Comparison of ENCODE assay signal across 21 mouse cellular contexts in the genomic region with DNA sequence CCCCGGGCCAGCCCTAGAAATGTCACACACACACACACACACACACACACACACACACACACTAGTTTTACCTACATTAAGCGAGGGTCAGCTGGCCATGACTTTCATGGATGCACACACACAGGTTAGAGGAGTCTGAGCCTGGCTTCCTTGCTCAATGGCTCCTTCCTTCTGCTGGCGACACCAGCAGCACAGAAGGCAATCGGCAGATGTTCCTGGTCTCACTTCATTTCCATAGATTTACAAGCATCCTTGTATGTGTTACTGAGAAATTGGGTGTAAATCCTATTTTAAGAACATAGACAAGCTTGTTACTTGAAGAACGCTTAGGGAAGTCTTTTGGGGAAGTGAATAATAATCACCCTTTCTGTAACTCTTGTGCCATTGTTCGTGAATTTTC.
"Had no signal": no experiment of that assay in that cellular context is flagged by ENCODE, and none has a peak within 500 bp of the region (broad histone marks: within the 10 kb centered on the region; RNA-seq: fewer than 3 reads in every experiment).

No protein-coding gene starts in this region.

- H3K4me2 ChIP-seq: limb, embryonic 12.5 days; limb, embryonic 15.5 days; liver, embryonic 11.5 days; lung, embryonic 15.5 days; midbrain, embryonic 12.5 days; neural tube, embryonic 13.5 days; stomach, embryonic 15.5 days had no signal

- H3K27ac ChIP-seq: limb, embryonic 12.5 days; limb, embryonic 15.5 days; liver, embryonic 14.5 days; lung, embryonic 15.5 days; midbrain, embryonic 12.5 days; neural tube, embryonic 13.5 days; stomach, embryonic 15.5 days had no signal

- ATAC-seq: liver, postnatal 0 days; midbrain, embryonic 16.5 days had no signal

- H3K9me3 ChIP-seq: limb, embryonic 12.5 days; limb, embryonic 15.5 days; lung, embryonic 15.5 days; midbrain, embryonic 12.5 days; neural tube, embryonic 13.5 days; stomach, embryonic 15.5 days had no signal

- H3K27me3 ChIP-seq: limb, embryonic 12.5 days; limb, embryonic 15.5 days; lung, embryonic 15.5 days; midbrain, embryonic 12.5 days; neural tube, embryonic 13.5 days; stomach, embryonic 15.5 days had no signal

- H3K36me3 ChIP-seq: limb, embryonic 12.5 days; limb, embryonic 15.5 days; lung, embryonic 15.5 days; midbrain, embryonic 12.5 days; neural tube, embryonic 13.5 days; stomach, embryonic 15.5 days had no signal

- H3K9ac ChIP-seq: limb, embryonic 12.5 days; limb, embryonic 15.5 days; liver, embryonic 14.5 days; liver, postnatal 0 days; lung, embryonic 15.5 days; midbrain, embryonic 12.5 days; neural tube, embryonic 13.5 days; stomach, embryonic 15.5 days had no signal

- H3K4me3 ChIP-seq: limb, embryonic 12.5 days; limb, embryonic 15.5 days; lung, embryonic 15.5 days; midbrain, embryonic 12.5 days; myocyte; neural tube, embryonic 13.5 days; stomach, embryonic 15.5 days had no signal

- DNase-seq: kidney, adult 9 months; kidney, postnatal 14 days; kidney, postnatal 4 days; left cerebral cortex, postnatal 4 days; liver, postnatal 0 days; lung, postnatal 14 days; lung, postnatal 4 days; right cerebral cortex, postnatal 14 days; spleen, adult 18-20 months; thymus, adult 18-20 months; thymus, postnatal 36 days had no signal
